Mouse (Mus musculus) heart, postnatal 0 days (tissue): ENCODE data around the gene Bbs9.

Experiments
- CTCF ChIP-seq: IDR thresholded peaks from 2 replicates; pipeline ENCODE4 v1.5.1; 2016; ENCODE audit warnings: antibody characterized with exemption, control low read depth, low read depth
- EP300 ChIP-seq: IDR thresholded peaks from 2 replicates; pipeline ENCODE4 v1.6.1; 2016; ENCODE audit warnings: antibody characterized with exemption, low read depth

- TF ChIP-seq CTCF (no peak), EP300 (no peak)
Observed at GRCm38 (mm10) chr9:22649606-22650005, 174.1 kb downstream of the Bbs9 start.
